Mouse (Mus musculus) kidney, embryonic 15.5 days (tissue): ENCODE data around the gene Samhd1. TPM values are rescaled to one million over a fixed set of nuclear protein-coding genes. Genes with fewer than 3 reads are reported as not detected.
A peak's percentile ranks its signal among the peaks of the same experiment; 100 is the strongest.

ENCODE experiments used
- ATAC-seq: fragments of 200-750 bp; cut with Nextera tagmentation; replicated peaks from 2 replicates; pipeline ENCODE4 v1.8.0; 2017; ENCODE audit warnings: moderate TSS enrichment; ENCODE audit not compliant: low FRiP score
- H3K27ac ChIP-seq: fragments of 300-500 bp; sonication (generic); 2 replicates; pipeline ENCODE4 v1.5.1; 2015; ENCODE audit warnings: mild to moderate bottlenecking, inconsistent platforms
- H3K27me3 ChIP-seq: fragments of 300-500 bp; sonication (generic); 2 replicates; pipeline ENCODE4 v1.6.1; 2015; ENCODE audit warnings: inconsistent platforms
- H3K36me3 ChIP-seq: fragments of 300-500 bp; sonication (generic); 2 replicates; pipeline ENCODE4 v1.6.1; 2015; ENCODE audit warnings: inconsistent platforms
- H3K4me1 ChIP-seq: fragments of 300-500 bp; sonication (generic); 2 replicates; pipeline ENCODE4 v1.6.1; 2015; ENCODE audit warnings: inconsistent platforms
- H3K4me2 ChIP-seq: fragments of 300-500 bp; sonication (generic); 2 replicates; pipeline ENCODE4 v1.6.1; 2015; ENCODE audit warnings: moderate library complexity, mild to moderate bottlenecking, inconsistent platforms
- H3K4me3 ChIP-seq: fragments of 300-500 bp; sonication (generic); replicated peaks from 2 replicates; pipeline ENCODE4 v1.5.1; 2015; ENCODE audit warnings: mild to moderate bottlenecking, inconsistent platforms
- H3K9ac ChIP-seq: fragments of 300-500 bp; sonication (generic); 2 replicates; pipeline ENCODE4 v1.6.1; 2015; ENCODE audit warnings: mild to moderate bottlenecking, inconsistent platforms
- H3K9me3 ChIP-seq: fragments of 300-500 bp; sonication (generic); replicated peaks from 2 replicates; pipeline ENCODE4 v1.6.1; 2016; ENCODE audit warnings: inconsistent platforms
- WGBS: fragments of 180-500 bp; shearing (Covaris S2); methylation state at CpG from one replicate; pipeline ENCODE4 v1.1.7; 2015; ENCODE audit warnings: mixed read lengths; 5-methylcytosine and 5-hydroxymethylcytosine counted together
- polyA plus RNA-seq: library from polyadenylated mRNA; unstranded; fragments of >200 nt; fragmentation: Nextera tagmentation; extraction: Ambion mirVana; gene quantifications from 2 replicates; pipeline ENCODE4 v1.2.1, GENCODE M21; 2015

Samhd1 gene
- polyA plus RNA-seq, 1 experiment from 2014 or later = 27.2 TPM

DNA sequence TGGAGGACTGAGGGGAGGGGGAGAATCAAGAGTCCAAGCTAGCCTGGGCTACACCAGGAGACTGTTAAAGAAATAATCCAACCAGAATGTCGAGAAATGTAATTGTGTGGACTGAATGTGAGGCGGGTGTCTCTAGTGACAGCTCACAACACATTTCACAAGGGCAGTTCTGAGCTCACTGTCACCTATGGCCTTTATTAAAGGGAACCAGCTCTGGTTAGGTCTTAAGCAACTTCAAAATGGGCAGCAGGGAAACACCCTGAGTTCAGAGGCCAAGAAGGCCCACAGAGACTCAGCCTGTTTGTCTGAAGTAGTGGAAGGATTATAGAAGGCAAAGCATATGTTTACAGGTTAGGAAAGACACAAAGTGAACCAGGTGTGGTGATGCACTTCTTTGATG lies 18.2 kb upstream of the Samhd1 start:
- Histone ChIP-seq H3K27me3 (no peaks in the 10 kb centered on the region), H3K9ac (no peak overlapping the region), H3K4me2 (no peak overlapping the region), H3K27ac (no peak overlapping the region), H3K9me3 (no peaks in the 10 kb centered on the region), H3K4me3 (no peak overlapping the region), H3K4me1 (no peaks in the 10 kb centered on the region), H3K36me3 (peaks cover 80% of the 10 kb centered on the region)
- ATAC-seq = no peak
- 76% methylated on average over 2 of the region's 2 CpGs for WGBS

DNA sequence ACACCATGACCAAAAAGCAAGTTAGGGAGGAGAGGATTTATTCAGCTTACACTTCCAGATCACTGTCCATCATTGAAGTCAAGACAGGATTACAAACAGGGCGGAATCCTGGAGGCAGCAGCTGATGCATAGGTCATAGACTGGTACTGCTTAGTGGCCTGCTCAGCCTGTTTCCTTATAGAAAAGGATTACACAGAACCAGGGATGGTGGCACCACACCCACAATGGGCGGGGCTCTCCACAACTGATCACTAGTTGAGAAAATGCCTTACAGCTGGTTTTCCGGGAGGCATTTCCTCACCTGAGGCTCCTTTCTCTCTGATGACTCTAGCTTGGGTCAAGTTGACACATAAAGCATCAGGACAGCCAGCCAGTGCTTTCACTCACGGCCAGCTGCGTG lies 13.4 kb upstream of the Samhd1 start:
- no peak overlapping the region for H3K4me3 ChIP-seq
- no peaks in the 10 kb centered on the region for H3K9me3 ChIP-seq
- peaks cover 65% of the 10 kb centered on the region for H3K36me3 ChIP-seq
- no peak overlapping the region for H3K9ac ChIP-seq
- no peaks in the 10 kb centered on the region for H3K4me1 ChIP-seq
- H3K27me3 ChIP-seq = no peaks in the 10 kb centered on the region
- 88% methylated on average over 5 of the region's 5 CpGs for WGBS
- H3K4me2 ChIP-seq = no peak overlapping the region
- no peak for ATAC-seq
- no peak overlapping the region for H3K27ac ChIP-seq

DNA sequence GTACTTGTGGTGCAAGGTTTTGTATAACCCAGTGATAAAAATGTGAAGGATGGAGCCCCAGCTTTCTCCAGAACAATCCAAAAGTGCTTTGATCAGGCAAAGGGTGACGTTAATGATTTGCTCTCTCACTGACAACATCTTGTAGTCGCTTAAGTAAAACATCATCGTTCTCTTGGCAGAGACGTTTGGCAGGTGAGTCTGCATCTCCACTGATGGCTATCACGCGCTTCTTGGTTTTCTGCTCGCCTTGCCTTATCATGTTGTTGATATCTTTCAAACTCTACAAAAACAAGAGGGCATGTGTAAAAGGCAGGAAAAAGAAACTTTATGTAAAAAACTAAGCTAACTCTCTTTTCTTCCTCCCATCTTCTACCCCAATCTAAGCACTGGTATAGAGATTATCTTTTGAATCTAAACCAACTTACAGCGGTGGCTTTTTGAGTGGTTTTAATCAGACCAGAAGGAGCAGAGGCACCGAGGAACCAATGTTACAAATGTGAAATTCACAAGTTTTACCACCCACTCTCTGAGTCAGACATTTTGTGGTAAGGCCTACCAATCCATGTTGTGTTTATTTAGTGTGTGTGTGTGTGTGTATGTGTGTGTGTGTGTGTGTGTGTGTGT lies 12.4 kb upstream of the Samhd1 start:
- no peak for ATAC-seq
- Histone ChIP-seq H3K4me1 (no peaks in the 10 kb centered on the region), H3K27ac (no peak overlapping the region), H3K27me3 (no peaks in the 10 kb centered on the region), H3K4me3 (no peak overlapping the region), H3K9ac (no peak overlapping the region), H3K9me3 (no peaks in the 10 kb centered on the region), H3K4me2 (no peak overlapping the region), H3K36me3 (peaks cover 58% of the 10 kb centered on the region)
- 83% methylated on average over 9 of the region's 9 CpGs for WGBS

DNA sequence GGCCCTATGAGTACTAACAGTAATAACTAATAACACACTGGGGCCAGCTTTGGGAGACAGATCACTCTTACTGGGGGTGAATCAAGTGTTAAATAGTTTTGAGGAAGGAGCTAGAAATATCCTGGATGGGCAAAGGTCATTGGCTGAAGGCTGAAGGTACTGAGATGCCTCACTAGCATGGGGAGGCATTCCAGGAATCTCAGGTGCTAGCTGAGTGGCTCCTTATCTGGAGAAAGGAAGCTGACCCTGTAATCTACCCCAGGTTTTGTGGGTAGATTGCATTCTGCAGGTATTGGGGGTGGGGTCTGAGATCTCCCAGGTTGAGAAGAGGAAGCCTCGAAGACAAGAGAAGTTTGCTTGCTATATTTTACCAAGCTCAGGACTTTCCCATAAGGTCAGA lies 10.1 kb upstream of the Samhd1 start:
- H3K4me3 ChIP-seq = no peak overlapping the region
- no peak overlapping the region for H3K27ac ChIP-seq
- H3K9me3 ChIP-seq = no peaks in the 10 kb centered on the region
- peaks cover 35% of the 10 kb centered on the region for H3K36me3 ChIP-seq
- H3K4me1 ChIP-seq = no peaks in the 10 kb centered on the region
- no peaks in the 10 kb centered on the region for H3K27me3 ChIP-seq
- H3K4me2 ChIP-seq = no peak overlapping the region
- 82% methylated on average over 1 of the region's 1 CpGs for WGBS
- ATAC-seq = no peak
- H3K9ac ChIP-seq = no peak overlapping the region

DNA sequence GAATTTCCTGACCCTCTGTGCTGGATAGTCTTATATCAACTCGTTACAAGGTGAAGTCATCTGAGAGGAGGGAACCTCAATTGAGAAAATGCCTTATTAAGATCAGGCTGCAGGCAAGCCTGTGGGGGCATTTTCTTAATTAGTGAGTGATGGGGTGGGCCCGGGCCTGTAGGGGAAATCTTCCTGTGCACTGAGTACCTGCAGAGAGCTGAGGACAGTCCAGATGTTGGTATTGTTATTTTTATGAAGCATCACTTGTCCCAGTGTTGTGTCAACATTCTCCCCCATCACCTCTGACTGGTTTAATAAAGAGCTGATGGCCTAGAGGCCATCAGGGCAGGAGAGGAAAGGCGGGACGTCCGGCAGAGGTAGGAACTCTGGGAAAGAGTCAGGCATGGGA lies 9.1 kb upstream of the Samhd1 start:
- WGBS = 75% methylated on average over 5 of the region's 5 CpGs
- Histone ChIP-seq H3K4me2 (no peak overlapping the region), H3K9ac (no peak overlapping the region), H3K27me3 (no peaks in the 10 kb centered on the region), H3K27ac (no peak overlapping the region), H3K4me3 (no peak overlapping the region), H3K36me3 (peaks cover 25% of the 10 kb centered on the region), H3K4me1 (no peaks in the 10 kb centered on the region), H3K9me3 (no peaks in the 10 kb centered on the region)
- no peak for ATAC-seq

- no peak overlapping the region for H3K4me3 ChIP-seq
- no peak for ATAC-seq
- no peak overlapping the region for H3K4me2 ChIP-seq
- H3K9me3 ChIP-seq = no peaks in the 10 kb centered on the region
- H3K36me3 ChIP-seq = peaks cover 5% of the 10 kb centered on the region
- no peaks in the 10 kb centered on the region for H3K27me3 ChIP-seq
- H3K27ac ChIP-seq = no peak overlapping the region
- H3K9ac ChIP-seq = no peak overlapping the region
- WGBS = 81% methylated on average over 4 of the region's 4 CpGs
- H3K4me1 ChIP-seq = no peaks in the 10 kb centered on the region
Measured at GRCm38 (mm10) chr2:157141962-157142361, 6.9 kb upstream of the Samhd1 start.

DNA sequence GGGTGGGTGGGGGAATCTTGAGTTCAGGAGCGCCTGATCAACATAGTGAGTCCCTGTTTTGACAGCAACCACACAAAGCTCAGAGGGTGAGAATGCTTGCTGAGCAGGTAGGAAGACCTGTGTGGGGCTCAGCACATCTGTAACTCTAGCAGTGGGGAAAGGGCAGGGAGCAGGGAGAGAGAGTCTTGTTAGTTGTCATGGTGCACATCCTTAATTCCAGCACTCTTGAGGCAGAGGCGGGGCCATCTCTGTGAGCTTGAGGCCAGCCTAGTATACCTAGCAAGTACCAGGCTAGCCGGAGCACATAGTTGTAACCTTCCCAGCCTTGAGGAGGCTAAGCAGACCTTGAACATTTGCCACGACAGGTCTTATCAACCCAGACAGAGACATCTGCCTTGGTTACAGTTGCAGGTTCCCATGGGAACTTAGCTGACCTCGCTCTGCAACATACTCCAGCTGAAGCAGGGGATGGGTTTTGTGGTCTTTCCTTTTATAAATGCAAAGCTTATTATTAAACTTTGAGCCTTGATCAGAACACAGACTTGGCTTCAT lies 4.3 kb upstream of the Samhd1 start:
- WGBS = 88% methylated on average over 5 of the region's 5 CpGs
- ATAC-seq = no peak

GRCm38 (mm10) chr2:157138808-157139207 lies 3.7 kb upstream of the Samhd1 start:
- Histone ChIP-seq H3K9me3 (no peaks in the 10 kb centered on the region), H3K4me1 (peaks cover 5% of the 10 kb centered on the region; the same call in 1 of the 2 replicates), H3K27ac (no peak overlapping the region), H3K4me2 (no peak overlapping the region), H3K9ac (no peak overlapping the region), H3K36me3 (no peaks in the 10 kb centered on the region), H3K4me3 (no peak overlapping the region), H3K27me3 (no peaks in the 10 kb centered on the region)
- WGBS = 79% methylated on average over 5 of the region's 5 CpGs
- no peak for ATAC-seq

More for the DNA sequence above, 4.3 kb upstream of the Samhd1 start:
- Histone ChIP-seq H3K4me2 (no peak overlapping the region), H3K4me1 (no peaks in the 10 kb centered on the region), H3K36me3 (no peaks in the 10 kb centered on the region), H3K27ac (no peak overlapping the region), H3K27me3 (no peaks in the 10 kb centered on the region), H3K4me3 (no peak overlapping the region), H3K9me3 (no peaks in the 10 kb centered on the region), H3K9ac (no peak overlapping the region)

- 81% methylated on average over 9 of the region's 9 CpGs for WGBS
- ATAC-seq = no peak
- Histone ChIP-seq H3K9ac (no peak overlapping the region), H3K27ac (no peak overlapping the region), H3K36me3 (no peaks in the 10 kb centered on the region), H3K4me2 (no peak overlapping the region), H3K4me3 (no peak overlapping the region), H3K9me3 (no peaks in the 10 kb centered on the region), H3K4me1 (peaks cover 9% of the 10 kb centered on the region), H3K27me3 (no peaks in the 10 kb centered on the region)
Measured at GRCm38 (mm10) chr2:157137959-157138731, 3.1 kb upstream of the Samhd1 start.

DNA sequence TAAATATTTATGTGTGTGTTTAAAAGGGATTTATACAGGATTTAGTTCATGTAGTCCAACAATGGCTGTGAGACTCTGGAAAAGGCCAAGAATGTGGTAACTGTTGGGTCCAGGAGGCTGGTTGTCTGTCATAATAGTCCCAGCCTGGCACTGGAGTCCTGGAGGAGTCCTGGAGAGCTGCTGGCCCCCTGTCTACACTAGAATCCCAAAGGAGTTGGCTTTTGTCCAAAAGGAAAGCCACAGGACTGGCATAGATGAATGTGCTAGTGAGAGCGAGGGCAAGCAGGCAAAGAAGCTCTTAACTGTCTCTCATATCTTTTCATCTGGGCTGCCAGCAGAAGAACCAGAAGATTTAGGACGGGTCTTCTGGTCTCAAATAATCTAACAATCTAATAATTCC lies 1.6 kb upstream of the Samhd1 start:
- 76% methylated on average over 2 of the region's 2 CpGs for WGBS
- H3K27ac ChIP-seq = no peak overlapping the region
- ATAC-seq = no peak

GRCm38 (mm10) chr2:157136176-157136575 lies 1.1 kb upstream of the Samhd1 start:
- Histone ChIP-seq H3K9me3 (no peaks in the 10 kb centered on the region), H3K9ac (no peak overlapping the region), H3K36me3 (no peaks in the 10 kb centered on the region), H3K4me1 (peaks cover 14% of the 10 kb centered on the region), H3K27me3 (no peaks in the 10 kb centered on the region), H3K27ac (no peak overlapping the region), H3K4me2 (no peak overlapping the region), H3K4me3 (no peak overlapping the region)
- ATAC-seq = no peak
- 95% methylated on average over 4 of the region's 4 CpGs for WGBS

More for the DNA sequence above, 1.6 kb upstream of the Samhd1 start:
- H3K4me3 ChIP-seq = no peak overlapping the region
- no peak overlapping the region for H3K9ac ChIP-seq
- H3K36me3 ChIP-seq = no peaks in the 10 kb centered on the region
- peaks cover 14% of the 10 kb centered on the region for H3K4me1 ChIP-seq
- H3K9me3 ChIP-seq = no peaks in the 10 kb centered on the region
- H3K4me2 ChIP-seq = no peak overlapping the region
- H3K27me3 ChIP-seq = no peaks in the 10 kb centered on the region

DNA sequence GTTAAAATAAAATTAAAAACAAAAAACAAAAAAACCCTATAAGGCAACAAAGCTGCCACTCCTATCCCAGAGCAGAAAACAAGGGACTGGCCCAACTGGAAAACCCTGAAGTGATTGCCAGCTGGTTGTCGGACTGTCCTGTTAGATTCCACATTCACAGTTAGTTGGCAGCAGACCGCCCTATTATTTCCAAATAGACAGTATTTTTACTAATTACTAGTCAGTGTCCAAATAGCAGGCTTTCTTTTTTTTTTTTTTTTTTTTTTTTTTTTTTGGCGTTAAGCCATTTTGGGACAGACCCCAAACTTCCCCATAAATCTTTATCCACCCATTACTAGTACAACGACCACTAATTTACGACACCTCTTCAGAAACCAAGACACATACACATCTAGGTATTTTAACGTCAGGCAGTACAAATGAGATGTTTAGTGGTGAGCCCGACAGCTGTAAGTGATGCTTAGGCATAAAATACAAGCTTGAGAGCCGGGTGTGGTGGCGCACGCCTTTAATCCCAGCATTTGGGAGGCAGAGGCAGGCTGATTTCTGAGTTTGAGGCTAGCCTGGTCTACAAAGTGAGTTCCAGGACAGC lies 560 bp upstream of the Samhd1 start:
- H3K9me3 ChIP-seq = no peaks in the 10 kb centered on the region
- no peaks in the 10 kb centered on the region for H3K36me3 ChIP-seq
- peak overlapping the region; percentile 82 for H3K27ac ChIP-seq
- H3K27me3 ChIP-seq = no peaks in the 10 kb centered on the region
- peak overlapping the region; percentile 93 for H3K4me2 ChIP-seq
- H3K4me1 ChIP-seq = peaks cover 14% of the 10 kb centered on the region
- no peak for ATAC-seq
- peak overlapping the region; percentile 83 for H3K4me3 ChIP-seq
- WGBS = 70% methylated on average over 10 of the region's 10 CpGs
- peak overlapping the region; percentile 72 for H3K9ac ChIP-seq
